Mouse (Mus musculus): ENCODE results near the gene Qrsl1.
"Not testable (repeated sequence)": the region's sequence is repeated elsewhere in the genome, so short reads cannot be mapped to it uniquely, and the experiment has no call there.

Gene Qrsl1

DNA sequence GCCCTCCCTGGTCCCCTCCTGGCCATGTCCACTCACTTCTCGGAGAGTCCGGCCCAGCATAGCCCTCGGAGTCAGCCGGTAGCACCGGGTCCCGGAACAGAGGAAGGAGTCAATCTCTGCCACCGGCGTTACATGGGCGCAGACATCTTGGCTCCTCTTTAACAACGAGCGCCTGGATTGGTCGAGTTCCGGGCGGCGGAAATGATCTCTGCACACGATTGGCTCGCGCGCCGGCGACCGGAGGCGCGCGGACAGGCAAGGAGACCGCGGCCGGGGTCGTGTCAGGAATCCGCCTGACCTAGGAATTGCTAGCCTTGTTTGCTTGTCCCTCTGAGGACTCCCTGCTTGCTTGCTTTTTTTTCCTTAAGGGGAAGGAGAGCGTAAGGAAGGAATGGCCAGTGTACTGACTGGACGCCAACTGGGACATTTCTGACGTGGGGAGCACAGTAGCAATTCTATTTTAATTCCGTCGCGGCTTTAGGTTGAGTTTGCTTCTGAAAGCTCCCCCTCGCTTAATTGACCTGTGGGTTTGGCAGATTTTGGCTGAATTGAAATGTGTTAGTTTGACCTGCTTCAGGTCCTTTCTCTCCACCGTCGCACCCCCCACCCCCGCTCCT, at the start of gene Qrsl1, which contains the start of gene Rtn4ip1:
TSS of gene Qrsl1 (minus strand) at position 168 of the 617 bp plus-strand sequence.
TSS of gene Rtn4ip1 (plus strand) at position 230 of the 617 bp plus-strand sequence.
- peak; percentile 88 for DNase-seq (ENCODE audit: low read depth)

DNA sequence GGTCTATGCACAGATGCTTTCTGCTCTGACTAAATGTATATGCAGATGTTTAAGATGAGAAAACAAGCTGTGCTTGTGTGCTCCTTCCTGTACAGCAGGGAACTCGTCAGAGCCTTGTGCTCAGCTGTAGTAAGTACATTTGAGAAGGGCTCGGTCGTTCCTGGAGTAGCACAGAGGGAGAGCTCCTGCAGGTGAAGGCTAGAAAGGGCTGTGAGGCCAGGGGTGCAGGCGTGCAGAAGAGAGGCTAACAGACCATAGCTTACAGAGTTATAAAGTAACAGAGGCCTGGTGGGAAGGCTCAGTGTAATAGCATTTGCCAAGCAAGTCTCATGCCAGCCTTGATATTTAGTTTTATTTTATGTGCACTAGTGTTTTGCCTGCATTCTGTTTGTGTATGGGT, 43.9 kb upstream of the Qrsl1 start:
- DNase-seq (ENCODE audit: low read depth): no peak

DNA sequence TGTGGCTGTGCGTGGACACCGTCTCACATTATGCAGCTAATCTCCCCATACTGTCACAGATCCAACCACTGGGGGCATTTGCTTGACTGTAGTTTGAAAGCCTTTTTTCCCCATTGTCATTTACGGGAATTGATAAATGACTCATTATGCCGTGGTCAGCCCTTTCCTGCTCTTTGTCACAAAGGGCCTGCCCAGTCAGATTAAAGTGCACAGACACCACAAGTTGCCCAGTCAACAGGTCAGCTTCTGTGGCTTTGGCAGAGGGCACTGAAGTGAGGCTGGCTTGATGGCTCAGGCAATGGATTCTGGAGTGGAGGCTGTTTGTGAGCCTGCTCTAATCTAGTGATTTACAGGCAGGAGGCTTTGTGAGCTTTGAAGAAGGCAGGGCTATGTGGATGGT, 42.2 kb upstream of the Qrsl1 start:
- no peak for DNase-seq (ENCODE audit: low read depth)

DNA sequence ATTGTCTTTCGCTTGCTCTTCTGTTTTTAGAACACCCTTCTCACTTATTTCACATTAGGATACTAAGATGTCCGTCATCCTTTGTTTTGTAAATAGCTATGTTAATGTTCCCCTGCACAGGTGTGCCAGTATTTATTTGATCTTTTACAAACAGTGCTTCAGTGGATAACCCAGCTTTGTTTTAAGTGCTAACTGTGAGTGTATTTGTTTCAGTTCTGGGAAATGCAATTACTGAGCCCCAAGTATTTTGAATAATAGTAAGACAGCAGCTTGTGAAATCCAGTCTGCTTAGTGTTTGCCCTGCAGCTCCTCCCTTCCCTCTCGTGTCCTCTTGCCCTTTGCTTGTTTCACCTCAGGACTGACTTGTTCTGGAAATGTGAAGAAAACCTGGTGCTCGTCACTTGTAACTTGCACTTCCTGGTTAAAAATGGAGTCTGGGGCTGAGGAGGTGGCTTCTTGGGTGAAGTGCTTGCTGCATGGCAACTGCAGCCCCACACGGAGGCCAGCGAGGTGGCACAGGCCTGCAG, 37.7 kb upstream of the Qrsl1 start:
- DNase-seq (ENCODE audit: low read depth): no peak

DNA sequence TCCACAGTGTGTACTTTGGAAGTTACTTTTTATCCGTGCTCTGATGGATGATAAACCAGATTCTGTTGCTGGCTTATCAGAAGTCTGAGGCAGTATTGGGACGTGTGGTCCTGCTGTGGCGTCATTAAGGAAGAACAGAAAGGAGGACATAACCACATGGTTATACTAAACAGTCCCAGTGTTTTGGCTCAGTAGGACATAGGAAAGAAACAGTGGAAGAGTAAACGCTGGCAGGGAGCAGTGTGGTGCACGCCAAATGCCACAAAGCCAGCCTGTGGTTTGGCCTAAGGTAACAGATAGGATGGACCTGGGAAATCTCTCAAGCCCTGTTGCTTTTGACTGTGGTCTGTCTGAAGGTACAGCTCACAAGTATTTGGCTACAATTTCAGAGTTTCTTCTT, 27.1 kb upstream of the Qrsl1 start:
- no peak for DNase-seq (ENCODE audit: low read depth)

DNA sequence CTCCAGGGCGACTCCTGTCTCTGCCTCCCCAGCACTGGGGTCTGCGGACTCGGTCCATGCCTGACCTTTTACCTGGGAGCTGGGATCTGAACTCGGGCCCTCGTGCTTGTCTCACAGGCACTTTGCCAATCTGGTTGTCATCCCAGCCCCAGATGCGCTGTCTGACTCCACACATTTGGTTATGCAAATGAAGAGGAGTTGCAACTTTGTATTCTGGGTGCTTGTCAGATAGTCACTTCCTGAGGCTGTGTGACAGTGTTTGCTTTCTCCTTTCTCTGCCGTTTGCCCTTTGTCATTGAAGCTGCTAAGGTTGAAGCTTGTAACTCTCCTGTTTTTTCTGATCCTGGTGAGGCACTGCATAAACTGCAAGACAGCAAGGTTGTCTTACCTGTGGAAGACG, 26.2 kb upstream of the Qrsl1 start:
- no peak for DNase-seq (ENCODE audit: low read depth)

DNA sequence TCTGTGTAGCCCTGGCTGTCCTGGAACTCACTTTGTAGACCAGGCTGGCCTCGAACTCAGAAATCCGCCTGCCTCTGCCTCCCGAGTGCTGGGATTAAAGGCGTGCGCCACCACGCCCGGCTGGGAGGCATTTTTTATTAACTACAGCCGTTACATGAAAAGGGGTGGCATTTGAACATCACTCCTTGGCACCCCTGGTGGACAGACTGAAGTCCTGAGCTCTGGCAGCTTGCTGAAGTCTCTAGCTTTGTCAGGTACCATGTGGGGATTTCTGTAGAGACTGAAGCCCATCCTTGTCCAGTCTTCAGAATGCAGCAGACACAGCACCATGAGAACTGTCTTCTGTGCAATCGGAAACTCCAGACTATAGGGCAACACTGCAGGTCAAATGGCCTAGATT, 24.2 kb upstream of the Qrsl1 start:
- not testable (repeated sequence) for DNase-seq (ENCODE audit: low read depth)

DNA sequence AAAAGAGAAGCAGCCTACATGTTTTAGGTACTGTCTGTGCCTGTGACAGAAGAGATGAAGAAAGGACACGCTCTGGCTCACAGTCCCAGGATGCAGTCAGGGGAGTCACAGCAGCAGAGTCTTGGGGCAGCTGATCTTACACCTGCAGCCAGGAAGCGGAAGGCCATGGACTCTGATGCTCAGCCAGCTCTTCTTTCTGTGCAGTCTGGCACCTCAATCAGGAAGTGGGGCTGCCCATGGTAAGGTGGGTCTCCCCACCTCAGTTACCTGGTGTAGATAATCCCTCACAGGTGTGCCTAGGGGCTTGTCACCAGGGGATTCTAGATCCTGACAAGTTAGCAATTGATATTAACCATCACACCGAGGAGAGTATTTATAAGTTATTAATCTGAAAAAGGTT, 21.6 kb upstream of the Qrsl1 start:
- DNase-seq (ENCODE audit: low read depth): no peak

DNA sequence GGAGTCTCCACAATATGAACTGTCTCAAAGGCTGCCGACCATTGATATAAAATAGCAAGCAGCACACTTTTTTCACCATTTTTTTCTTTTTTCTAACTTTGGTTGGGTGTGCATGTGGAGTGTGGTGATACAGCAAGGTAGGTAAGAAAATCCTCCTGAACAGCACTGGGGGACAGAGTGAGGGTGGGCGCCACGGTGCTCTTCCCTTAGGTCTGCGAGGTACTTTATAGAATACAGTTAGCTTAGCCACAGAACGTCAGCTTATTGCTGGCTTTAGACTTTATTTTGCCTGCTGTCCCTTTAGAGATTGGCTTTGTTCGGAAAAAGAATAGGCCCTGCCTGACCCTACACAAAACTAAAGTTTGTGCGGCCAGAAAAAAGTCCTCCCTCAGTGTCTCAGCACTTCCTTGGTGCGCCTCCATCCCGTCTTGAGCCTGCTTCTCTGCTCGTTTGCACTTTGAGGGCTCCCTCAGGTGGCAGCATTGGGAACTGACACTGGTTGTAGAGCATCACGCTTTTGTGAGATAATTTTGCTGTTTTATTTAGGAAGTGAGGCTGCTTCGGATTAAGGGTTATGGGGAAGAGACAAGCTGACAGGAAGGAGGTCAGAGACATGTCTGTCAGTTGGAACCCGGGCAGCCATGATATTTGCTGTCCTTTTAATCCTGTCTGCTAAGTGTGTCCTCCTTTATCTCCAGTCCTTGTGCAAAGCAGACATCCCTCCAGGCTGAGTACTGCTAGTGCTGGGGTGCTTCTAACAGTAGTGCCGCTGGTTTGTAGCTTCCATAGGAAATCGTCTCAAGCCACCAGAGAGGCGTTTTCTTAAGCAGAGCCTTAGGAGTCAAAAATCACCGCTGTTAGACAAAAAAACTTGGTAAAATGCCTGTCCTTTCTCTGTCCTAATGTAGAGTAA, 17.4 kb upstream of the Qrsl1 start:
- peak; percentile 67 for DNase-seq (ENCODE audit: low read depth)

DNA sequence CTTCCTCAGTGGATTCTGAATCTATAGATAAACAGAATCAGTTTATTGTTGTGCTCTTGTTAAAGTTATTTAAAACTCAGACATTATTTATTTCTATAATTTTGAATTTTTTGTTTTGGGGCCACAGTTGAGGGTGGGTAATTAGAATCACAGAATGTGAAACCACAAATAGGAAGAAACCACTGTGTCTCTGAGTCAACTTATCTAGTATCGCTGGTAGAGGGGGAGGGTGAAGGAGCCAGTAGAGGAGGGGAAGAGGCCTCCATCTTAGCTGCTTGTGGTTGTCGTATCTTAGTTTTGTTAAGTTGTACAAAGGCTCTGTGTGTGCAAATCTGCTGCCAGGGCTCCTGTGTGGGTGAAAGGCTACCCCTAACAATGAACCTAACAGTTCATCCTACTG, 15.2 kb upstream of the Qrsl1 start:
- no peak for DNase-seq (ENCODE audit: low read depth)

DNA sequence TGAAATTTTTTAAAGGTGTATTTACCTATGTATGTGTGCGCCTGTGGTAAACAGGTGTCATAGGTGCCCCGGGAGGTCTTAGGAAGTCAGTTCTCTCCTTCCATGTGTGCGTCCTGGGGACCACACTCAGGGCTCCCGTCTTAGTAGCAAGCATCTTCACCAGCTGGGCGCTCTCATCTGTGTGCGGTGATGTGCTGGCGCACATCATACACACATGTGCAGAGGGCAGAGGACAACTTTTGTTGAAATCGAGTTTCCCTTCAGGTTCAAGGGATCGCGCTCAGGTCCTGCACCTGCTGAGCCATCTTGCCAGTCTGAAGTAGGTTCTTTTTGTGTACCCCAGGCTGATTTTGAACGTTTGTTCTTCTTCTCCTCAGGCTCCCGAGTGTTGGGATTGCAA, 14.6 kb upstream of the Qrsl1 start:
- DNase-seq (ENCODE audit: low read depth): no peak

DNA sequence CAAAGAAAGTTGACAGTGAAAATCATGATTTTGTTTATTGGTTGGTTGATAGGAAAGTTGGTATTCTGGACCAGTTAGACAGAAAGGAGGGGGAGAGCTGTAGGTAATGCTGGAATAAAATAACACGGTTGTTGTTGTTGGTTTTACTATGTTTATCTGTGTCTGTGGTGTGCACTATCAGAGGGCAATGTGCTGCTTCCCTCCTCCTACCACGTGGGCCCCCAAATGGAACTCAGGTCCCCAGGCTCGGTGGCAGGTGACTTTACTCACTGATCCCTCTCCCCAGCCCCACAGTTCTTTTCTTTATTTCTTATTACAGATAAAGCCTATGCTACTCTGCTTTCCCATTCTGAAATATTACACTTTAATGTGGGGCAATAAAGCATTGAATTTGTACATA, 10.7 kb upstream of the Qrsl1 start:
- DNase-seq (ENCODE audit: low read depth): peak; percentile 17

DNA sequence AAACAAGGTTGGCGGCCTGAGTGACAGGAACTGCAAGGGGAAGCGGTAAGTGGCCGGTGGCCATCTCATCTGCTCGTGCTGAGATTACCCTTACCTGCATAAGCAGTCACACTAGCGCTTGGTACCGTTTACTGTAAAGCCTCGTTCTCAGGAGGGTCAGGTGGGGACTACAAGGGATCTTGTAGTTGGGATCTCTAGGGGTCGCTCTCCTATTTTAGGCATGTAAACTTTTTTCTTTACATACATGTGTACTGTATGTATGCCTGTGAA, 9.3 kb upstream of the Qrsl1 start:
- DNase-seq (ENCODE audit: low read depth): no peak

DNA sequence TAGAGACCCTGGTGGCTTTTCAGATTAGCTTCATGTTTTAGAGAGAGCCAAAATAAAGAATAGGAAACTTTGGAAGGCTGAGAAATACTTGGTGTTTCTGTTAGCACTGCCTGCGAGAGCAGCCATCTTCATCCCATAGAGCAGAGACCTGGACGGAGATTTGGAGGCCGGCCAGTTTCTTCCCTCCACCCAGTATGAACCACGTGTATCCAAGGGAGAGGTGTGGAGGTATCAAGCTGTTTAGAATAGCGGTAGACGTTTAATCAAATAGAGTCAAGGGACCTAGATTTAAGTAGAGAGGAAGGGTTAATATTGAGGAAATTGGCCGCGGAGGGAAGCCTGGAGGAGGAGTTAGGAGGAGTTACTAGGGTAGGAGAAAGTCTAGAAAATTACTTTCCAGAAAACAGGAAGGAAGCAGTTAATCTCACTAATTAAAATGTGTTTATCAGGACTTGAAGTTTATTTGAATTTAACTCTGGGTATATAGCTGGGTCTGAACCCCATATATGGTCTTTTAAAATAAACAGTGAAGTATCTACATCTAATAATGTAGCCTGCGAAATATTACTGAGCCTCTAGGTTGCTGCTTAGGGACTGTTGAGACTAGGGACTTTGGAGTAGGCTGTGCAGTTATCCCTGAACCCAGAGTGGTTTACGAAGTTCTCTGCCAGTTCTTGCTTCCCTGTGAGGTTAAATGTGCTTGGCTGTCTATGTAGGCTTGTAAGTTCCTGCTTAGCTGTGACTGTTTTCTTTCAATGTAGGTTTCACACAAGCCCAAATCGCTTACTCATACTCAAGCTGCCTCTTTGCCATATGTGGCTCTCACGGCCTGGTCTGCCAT, 8.7 kb upstream of the Qrsl1 start:
- DNase-seq (ENCODE audit: low read depth): no peak

DNA sequence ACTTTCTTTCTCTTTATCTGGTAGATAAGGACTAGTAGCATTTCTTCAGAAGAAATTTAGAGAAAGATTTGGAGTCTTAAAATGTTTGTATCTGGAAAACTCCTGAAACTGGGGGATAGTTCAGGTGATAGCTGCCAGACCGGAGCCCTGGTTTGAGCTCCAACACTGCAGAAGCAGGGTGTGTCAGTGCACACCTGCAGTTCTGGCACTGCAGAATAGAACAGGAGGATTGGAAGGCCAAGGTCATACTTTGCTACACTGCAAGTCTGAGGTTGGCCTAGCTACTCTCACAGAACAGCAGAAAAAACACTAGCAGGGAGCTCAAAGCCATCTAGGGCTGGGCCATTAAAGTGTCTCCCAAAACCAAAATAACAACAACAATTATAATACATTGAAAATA, 3.0 kb upstream of the Qrsl1 start:
- no peak for DNase-seq (ENCODE audit: low read depth)

DNA sequence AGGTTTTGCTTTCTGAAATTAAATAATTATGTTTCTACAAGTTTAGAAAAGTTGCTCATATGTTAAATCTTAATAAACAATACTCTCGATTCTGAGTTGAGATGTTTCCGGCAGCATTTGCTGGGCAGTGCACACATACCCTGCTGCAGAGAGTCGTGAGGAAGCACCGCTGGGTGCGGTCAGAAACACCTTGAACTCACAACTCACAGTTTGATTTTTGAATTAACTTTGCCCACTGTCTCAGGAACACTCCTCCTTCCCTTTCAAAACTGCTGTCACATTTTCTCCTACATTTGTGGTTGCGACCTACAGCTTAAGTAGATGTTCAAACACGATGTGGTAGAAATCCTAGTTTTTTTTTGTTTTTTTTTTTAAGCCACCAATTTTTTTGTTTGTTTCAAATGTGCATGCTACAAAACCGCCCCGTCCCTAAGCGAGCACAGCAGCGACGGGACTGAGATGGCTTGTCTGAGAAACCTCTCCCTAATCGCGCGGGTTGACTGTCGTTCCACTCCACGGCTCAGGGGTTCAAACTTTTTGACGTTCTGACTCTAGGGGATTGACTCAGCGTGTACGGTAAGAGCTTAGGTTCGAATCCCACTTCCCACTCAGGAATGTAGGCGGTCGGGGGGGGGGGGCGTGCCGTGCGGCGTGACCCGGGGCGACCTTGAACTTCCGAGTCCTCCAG, 518 bp downstream of the Qrsl1 start:
- DNase-seq (ENCODE audit: low read depth): peak; percentile 33

DNA sequence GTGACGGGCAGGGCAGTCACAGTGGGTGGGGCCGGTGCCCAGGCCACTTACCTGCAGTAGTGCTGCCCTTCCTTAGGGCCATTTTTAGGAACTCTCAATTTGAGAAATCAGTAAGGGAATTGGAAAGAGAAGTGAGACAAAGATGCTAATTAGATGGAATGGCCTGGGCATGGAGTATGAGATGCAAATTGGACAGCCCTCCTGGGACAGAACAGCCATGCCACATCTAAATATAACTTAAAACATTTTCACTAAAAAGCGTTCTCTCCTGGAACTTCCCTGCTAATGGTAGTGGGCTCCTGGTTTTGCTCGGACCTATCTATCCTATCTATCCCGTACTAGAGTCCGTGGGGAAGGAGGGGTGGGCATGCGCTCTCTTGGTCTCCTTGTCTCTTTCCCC, 3.3 kb downstream of the Qrsl1 start:
- DNase-seq (ENCODE audit: low read depth): no peak

DNA sequence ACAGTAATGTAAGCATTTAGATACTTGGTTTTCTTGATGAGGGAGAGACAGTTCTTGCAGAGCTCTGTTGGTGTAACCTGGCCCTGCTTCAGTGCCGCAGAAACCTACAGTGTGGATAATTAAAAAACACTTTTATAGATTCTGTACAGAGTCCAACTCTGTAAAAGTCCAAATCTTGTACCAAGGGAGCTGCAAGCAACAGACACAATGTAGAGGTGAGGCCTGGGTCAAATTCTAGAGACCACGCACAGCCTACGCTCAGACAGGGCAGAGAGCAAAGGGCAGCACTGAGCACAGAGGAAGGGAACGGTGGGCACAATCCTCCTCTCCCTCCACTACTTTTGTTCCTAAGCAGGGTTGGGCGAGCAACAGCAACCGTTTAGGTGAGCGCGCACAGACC, 5.5 kb downstream of the Qrsl1 start:
- DNase-seq (ENCODE audit: low read depth): no peak

DNA sequence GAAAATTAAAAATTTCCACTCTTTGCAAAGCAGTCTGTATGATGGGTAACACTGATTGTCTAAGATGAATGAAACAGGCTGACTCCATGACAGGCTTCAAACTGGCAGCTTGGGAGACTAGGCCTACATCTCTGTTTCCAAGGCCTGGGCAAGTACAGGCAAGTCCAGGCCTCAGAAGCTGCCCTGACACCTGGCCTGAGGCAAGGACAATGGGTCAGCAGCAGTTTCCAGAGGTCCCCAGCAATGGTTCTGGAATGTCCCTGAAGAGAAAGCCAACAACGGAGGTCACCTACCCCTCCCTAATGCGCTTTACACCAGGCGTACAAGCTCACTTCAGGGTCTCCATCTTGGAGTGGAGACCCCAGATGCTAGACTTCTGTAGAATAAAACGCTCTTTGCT, 8.6 kb downstream of the Qrsl1 start:
- no peak for DNase-seq (ENCODE audit: low read depth)

DNA sequence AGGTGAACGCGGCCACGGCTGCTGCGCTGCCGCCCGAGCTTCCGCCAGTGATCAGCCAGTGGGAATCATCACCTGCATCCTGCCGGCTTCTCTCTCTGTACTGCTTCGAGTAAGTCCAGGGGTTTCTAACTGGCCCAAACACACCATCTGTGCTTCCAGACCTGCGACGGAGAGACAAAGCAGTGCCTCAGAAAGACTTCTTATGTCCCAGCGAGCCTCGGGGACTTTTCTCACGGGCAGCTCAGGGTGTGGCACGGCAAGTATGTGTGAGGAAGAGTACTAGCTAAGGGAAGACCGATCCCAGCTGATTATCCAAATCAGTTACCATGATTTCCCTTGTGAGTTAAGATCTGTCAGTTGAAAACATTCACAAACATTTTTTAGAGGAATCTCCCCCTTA, 12.6 kb downstream of the Qrsl1 start:
- DNase-seq (ENCODE audit: low read depth): no peak

DNA sequence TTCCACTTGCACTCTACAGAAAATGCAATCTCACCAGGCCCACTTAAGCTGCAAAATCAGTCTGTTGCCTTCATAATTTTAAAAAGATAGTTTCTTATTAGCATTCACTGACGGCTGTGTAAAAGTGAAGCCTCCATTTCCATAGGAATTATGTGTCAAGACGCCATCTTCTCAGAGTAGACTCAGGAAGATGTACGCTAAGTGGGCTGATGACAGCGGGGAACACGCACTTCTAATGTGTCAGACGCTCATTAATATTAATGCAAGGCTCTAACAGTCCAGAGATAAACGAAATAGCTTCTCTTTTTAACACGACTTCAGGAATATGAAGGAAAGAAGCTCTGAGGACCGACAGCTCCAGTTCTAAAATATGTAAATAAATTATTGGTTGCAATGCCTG, 13.9 kb downstream of the Qrsl1 start:
- DNase-seq (ENCODE audit: low read depth): no peak

DNA sequence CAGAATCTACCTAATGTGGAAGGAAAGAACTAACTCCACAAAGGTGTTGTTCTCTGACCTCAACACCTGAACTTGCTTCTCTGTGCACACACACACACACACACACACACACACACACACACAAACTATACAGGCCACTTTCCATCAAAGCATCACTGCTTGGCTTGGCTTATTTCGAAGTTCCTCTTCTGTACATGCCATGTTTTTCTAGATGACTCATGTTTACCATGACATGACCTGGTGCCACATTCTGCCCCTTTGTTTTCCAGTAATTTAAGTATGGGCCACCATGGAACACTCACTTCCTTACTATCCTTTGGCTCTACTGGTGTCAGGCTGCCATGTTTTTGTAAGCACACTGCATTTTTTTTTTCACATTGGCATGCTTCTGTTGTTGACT, 30.1 kb downstream of the Qrsl1 start:
- DNase-seq (ENCODE audit: low read depth): no peak
